Mouse (Mus musculus) hindbrain, embryonic 15.5 days (tissue): ENCODE measurements at regions not wholly inside any gene's neighbourhood (a gene's known extent, or its start where the extent isn't known, plus 50 kb on each side); places are given as distances from the start of the nearest gene placed in this dataset.
A peak's percentile ranks its signal among the peaks of the same experiment; 100 is the strongest.

Experiments
- ATAC-seq: fragments of 200-750 bp; cut with Nextera tagmentation; 2 replicates; pipeline ENCODE4 v1.8.0; 2017; ENCODE audit warnings: low read depth, moderate number of reproducible peaks, moderate TSS enrichment; ENCODE audit not compliant: low FRiP score
- H3K27ac ChIP-seq: fragments of 300-500 bp; sonication (generic); replicated peaks from 2 replicates; pipeline ENCODE4 v1.5.1; 2015; ENCODE audit warnings: mild to moderate bottlenecking, inconsistent platforms
- H3K27me3 ChIP-seq: fragments of 300-500 bp; sonication (generic); 2 replicates; pipeline ENCODE4 v1.6.1; 2015; ENCODE audit warnings: control low read depth, inconsistent platforms
- H3K36me3 ChIP-seq: fragments of 300-500 bp; sonication (generic); 2 replicates; pipeline ENCODE4 v1.6.1; 2015; ENCODE audit warnings: control low read depth, inconsistent platforms
- H3K4me1 ChIP-seq: fragments of 300-500 bp; sonication (generic); replicated peaks from 2 replicates; pipeline ENCODE4 v1.6.1; 2015; ENCODE audit warnings: control low read depth, inconsistent platforms
- H3K4me2 ChIP-seq: fragments of 300-500 bp; sonication (generic); 2 replicates; pipeline ENCODE4 v1.6.1; 2015; ENCODE audit warnings: moderate library complexity, mild to moderate bottlenecking, inconsistent platforms
- H3K4me3 ChIP-seq: fragments of 300-500 bp; sonication (generic); 2 replicates; pipeline ENCODE4 v1.5.1; 2015; ENCODE audit warnings: mild to moderate bottlenecking, inconsistent platforms
- H3K9ac ChIP-seq: fragments of 300-500 bp; sonication (generic); 2 replicates; pipeline ENCODE4 v1.6.1; 2015; ENCODE audit warnings: inconsistent platforms
- H3K9me3 ChIP-seq: fragments of 300-500 bp; sonication (generic); 2 replicates; pipeline ENCODE4 v1.6.1; 2016; ENCODE audit warnings: control low read depth, inconsistent platforms
- WGBS: fragments of 180-500 bp; shearing (Covaris S2); methylation state at CpG from one replicate; pipeline ENCODE4 v1.1.7; 2015; 5-methylcytosine and 5-hydroxymethylcytosine counted together

DNA sequence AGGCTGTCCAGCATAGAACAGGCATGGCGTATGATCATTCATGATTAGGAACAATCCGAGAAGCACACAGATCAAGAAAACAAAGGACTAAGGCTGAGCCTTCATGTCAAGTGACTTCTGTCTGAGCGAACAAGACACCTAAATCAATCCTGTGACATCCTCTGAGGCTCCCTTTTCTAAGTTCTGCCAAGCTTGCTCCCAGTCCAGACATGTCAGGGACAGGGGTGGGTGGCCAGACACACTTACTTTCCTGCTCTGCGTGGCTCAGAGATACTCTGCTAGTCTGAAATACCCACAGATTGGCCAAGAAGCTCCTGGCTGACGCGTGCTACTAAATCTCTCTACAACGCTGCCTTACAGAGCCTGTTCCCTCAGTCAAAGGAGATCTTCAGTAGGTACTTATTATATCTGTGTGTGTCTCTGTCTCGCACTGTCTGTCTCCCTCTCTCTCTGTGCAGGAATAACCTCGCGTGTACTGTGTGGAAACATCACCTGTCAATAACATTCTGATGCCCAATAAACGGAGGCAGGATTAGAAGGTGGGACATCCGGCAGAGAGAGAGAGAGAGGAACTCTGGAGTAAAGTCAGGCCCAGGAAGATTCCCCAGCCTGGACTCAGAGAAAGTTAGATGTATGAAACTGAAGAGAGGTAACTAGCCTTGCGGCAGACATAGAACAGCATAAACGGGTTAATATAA lies 163.5 kb downstream of the Fam43a start:
- H3K27me3 ChIP-seq: no peaks in the 10 kb centered on the region
- WGBS: 76% methylated on average over 14 of the region's 14 CpGs
- no peak for ATAC-seq
- H3K4me3 ChIP-seq: no peak overlapping the region
- no peak overlapping the region for H3K4me2 ChIP-seq
- no peak overlapping the region for H3K27ac ChIP-seq
- 0 out of 2 replicates have a peak, but pooled peaks cover 9% of the 10 kb centered on the region for H3K4me1 ChIP-seq
- no peak overlapping the region for H3K9ac ChIP-seq
- H3K36me3 ChIP-seq: no peaks in the 10 kb centered on the region
- no peaks in the 10 kb centered on the region for H3K9me3 ChIP-seq

DNA sequence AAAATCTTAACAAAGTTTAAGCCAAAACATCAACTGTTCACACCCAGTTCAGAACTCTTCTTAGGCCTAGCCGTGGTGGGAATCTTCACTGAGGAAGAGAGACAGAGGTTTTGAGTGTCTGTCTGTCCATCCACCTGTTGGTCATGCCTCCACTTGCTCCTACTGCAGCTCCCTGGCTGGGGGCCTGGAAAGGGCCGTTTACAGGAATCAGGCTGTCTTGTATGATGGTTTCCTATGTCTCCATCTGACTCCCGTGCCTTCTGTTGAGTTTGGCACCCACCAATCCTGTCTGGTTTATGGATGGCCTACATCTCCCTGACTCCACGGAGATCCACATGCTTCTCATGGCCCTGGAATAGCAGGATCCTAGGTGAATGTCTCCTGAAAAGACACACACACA lies 166.1 kb downstream of the Fam43a start:
- WGBS: 88% methylated on average over 4 of the region's 4 CpGs
- Histone ChIP-seq H3K27ac (no peak overlapping the region), H3K9ac (no peak overlapping the region), H3K9me3 (no peaks in the 10 kb centered on the region), H3K4me1 (peaks cover 9% of the 10 kb centered on the region; the same call in 1 of the 2 replicates), H3K4me2 (no peak overlapping the region), H3K36me3 (no peaks in the 10 kb centered on the region), H3K4me3 (no peak overlapping the region), H3K27me3 (no peaks in the 10 kb centered on the region)
- ATAC-seq: no peak

- Histone ChIP-seq H3K36me3 (no peaks in the 10 kb centered on the region), H3K27me3 (no peaks in the 10 kb centered on the region), H3K4me2 (no peak overlapping the region), H3K9ac (no peak overlapping the region), H3K27ac (no peak overlapping the region), H3K9me3 (no peaks in the 10 kb centered on the region), H3K4me3 (no peak overlapping the region), H3K4me1 (no peaks in the 10 kb centered on the region; the same call in 1 of the 2 replicates)
- WGBS: 24% methylated on average over 5 of the region's 5 CpGs
- ATAC-seq: no peak
These were observed 169.5 kb downstream of the Fam43a start for GRCm38 (mm10) chr16:30769007-30769442.

DNA sequence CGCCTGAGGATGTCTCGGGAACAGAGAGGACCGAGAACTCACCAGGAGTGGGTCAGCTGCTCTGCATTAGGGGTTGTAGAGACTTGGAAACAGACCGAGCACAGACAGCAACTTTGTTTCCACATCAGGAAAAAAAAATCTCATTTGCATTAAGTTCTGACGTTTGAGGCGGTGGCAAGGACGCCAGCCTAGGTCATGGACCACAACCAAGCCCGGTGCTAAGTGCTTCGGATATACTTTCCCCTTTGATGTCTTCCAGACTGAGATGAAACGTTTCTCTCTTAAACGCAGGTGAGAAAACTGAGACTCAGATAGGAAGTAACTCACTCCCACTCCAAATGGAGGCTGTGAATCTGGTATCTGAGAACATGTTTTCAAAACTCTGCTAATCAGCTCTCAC lies 169.9 kb downstream of the Fam43a start:
- no peak overlapping the region for H3K9ac ChIP-seq
- H3K9me3 ChIP-seq: no peaks in the 10 kb centered on the region
- no peak overlapping the region for H3K4me3 ChIP-seq
- no peaks in the 10 kb centered on the region for H3K36me3 ChIP-seq
- H3K4me2 ChIP-seq: no peak overlapping the region
- no peaks in the 10 kb centered on the region for H3K27me3 ChIP-seq
- 46% methylated on average over 11 of the region's 11 CpGs for WGBS
- ATAC-seq: no peak
- no peak overlapping the region for H3K27ac ChIP-seq
- no peaks in the 10 kb centered on the region; the same call in 1 of the 2 replicates for H3K4me1 ChIP-seq

- WGBS: 75% methylated on average over 3 of the region's 3 CpGs
- Histone ChIP-seq H3K4me1 (peaks cover 21% of the 10 kb centered on the region), H3K9me3 (no peaks in the 10 kb centered on the region), H3K27me3 (no peaks in the 10 kb centered on the region), H3K4me2 (no peak overlapping the region), H3K36me3 (no peaks in the 10 kb centered on the region), H3K9ac (no peak overlapping the region), H3K27ac (no peak overlapping the region), H3K4me3 (no peak overlapping the region)
- ATAC-seq: no peak
These were observed 173.3 kb downstream of the Fam43a start for GRCm38 (mm10) chr16:30772802-30773201.

DNA sequence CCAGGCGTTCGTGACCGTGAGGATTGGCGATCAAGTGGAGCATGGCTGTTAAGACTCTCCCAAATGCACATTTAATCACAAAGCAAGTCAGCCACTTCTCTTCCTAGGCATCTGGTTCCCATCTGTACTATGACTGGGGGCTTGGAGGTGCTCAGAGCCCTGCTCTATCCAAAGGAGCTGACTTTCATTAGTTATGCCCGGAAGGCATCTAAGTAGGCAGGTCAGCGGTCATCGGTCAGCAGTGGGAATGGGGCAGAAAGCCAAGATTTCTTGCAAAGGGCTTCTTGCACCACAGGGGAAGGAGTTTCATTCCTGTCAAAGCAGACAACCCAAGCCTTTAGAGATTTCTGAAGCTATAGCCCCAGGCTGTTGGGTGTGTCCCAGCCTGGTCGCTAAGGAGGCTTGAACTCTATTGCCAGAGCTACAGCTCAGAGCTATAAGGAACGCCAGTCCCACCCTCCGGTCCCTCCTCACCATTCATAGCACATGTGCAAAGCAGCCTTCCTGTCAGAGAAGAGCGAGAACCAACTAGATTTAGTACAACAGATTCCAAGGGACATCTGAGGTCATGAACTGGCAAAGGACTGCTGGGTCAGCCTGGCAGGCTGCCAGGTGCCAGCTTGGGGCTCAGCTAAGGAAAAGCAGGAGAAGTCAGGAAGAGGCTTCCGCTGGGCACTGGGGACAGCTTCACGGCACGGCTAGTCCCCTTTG lies 175.6 kb downstream of the Fam43a start:
- Histone ChIP-seq H3K9me3 (no peaks in the 10 kb centered on the region), H3K4me3 (no peak overlapping the region), H3K9ac (no peak overlapping the region), H3K36me3 (no peaks in the 10 kb centered on the region), H3K27me3 (no peaks in the 10 kb centered on the region), H3K4me2 (no peak overlapping the region), H3K27ac (no peak overlapping the region; the same call in 1 of the 2 replicates), H3K4me1 (peaks cover 25% of the 10 kb centered on the region)
- peak; percentile 49; the same call in 1 of the 2 replicates for ATAC-seq
- WGBS: 47% methylated on average over 14 of the region's 14 CpGs

DNA sequence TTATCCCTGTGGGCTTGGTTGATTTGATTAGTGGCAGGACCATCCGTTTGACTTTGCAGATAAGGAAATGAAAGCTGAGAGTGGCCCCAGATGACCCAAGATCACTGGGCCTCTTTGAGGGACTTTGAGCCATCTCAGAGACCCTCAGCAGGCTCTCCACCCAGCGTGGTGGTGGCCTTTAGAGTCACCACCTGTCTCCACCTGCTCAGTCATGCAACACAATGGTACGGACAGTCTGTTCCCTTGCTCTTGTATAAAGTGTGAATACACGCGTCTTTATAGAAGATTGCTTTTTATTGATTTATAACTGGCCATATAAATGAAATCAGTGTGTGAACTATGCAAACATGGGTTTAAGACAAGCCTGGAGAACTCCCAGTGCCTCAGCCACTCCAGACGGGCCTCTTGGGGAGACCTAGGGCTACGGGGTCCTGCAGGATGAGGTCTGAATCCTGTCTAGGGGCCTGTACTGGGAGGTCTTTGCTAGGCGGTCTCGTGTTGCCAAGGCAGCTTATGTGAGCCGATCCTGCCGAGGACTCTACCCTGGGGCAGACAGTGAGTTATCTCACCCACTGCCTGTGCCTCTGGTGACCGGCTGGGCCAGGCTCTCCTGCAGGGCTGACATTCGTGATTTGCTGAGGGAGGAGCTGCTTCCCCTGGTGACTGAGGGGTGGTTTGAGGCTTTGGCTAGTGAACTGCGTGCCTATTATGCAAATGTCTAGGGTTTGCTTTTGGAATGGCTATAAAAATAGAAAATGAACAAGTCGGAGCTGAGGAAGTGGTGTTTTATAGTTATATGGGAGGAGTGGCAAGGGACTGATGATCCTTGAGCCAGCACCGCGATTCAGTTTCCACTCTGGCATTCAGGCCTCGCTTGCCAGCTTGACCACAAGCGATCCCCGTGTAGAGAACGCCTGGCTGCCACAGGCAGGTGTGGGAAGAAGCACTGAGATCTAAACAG lies 176.5 kb downstream of the Fam43a start:
- Histone ChIP-seq H3K36me3 (no peaks in the 10 kb centered on the region), H3K27me3 (no peaks in the 10 kb centered on the region), H3K27ac (no peak overlapping the region), H3K4me1 (peaks cover 25% of the 10 kb centered on the region), H3K9me3 (no peaks in the 10 kb centered on the region), H3K4me2 (no peak overlapping the region), H3K4me3 (no peak overlapping the region), H3K9ac (no peak overlapping the region)
- no peak for ATAC-seq
- WGBS: 52% methylated on average over 21 of the region's 21 CpGs

- Histone ChIP-seq H3K9me3 (no peaks in the 10 kb centered on the region), H3K4me1 (peaks cover 25% of the 10 kb centered on the region), H3K27me3 (no peaks in the 10 kb centered on the region), H3K27ac (no peak overlapping the region), H3K4me2 (no peak overlapping the region), H3K36me3 (no peaks in the 10 kb centered on the region), H3K9ac (no peak overlapping the region), H3K4me3 (no peak overlapping the region)
- 87% methylated on average over 6 of the region's 6 CpGs for WGBS
- ATAC-seq: no peak
These were observed 177.9 kb downstream of the Fam43a start for GRCm38 (mm10) chr16:30777416-30777815.

DNA sequence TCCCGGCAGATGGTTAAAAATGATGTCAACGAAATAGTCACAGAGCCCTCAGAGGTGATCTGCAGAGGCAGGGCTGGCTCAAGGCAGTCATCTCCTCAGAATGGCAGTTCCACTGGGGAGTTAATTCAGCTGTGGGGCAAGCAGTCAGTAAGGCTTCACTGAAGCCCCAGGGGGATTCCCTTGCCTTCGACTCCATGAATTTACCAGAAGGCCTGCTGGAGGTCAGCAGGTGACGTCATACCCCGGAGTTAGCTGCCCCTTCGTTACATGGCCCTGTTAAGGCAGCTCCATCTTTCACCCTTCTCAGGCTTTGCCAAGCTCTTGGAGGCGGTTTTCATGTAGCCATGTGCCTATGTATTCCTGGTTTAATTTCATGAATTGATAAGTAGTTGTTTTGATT lies 178.6 kb downstream of the Fam43a start:
- WGBS: 59% methylated on average over 7 of the region's 7 CpGs
- H3K27ac ChIP-seq: no peak overlapping the region

GRCm38 (mm10) chr16:30778945-30779344 lies 179.4 kb downstream of the Fam43a start:
- H3K27me3 ChIP-seq: no peaks in the 10 kb centered on the region
- H3K9me3 ChIP-seq: no peaks in the 10 kb centered on the region
- H3K4me2 ChIP-seq: no peak overlapping the region
- H3K9ac ChIP-seq: no peak overlapping the region
- 84% methylated on average over 5 of the region's 5 CpGs for WGBS
- no peak for ATAC-seq
- H3K4me3 ChIP-seq: no peak overlapping the region
- peaks cover 25% of the 10 kb centered on the region for H3K4me1 ChIP-seq
- no peak overlapping the region for H3K27ac ChIP-seq
- no peaks in the 10 kb centered on the region for H3K36me3 ChIP-seq

More for the DNA sequence above, 178.6 kb downstream of the Fam43a start:
- ATAC-seq: no peak
- no peak overlapping the region for H3K4me2 ChIP-seq
- H3K4me1 ChIP-seq: peaks cover 25% of the 10 kb centered on the region
- no peak overlapping the region for H3K9ac ChIP-seq
- no peak overlapping the region for H3K4me3 ChIP-seq
- H3K9me3 ChIP-seq: no peaks in the 10 kb centered on the region
- H3K36me3 ChIP-seq: no peaks in the 10 kb centered on the region
- no peaks in the 10 kb centered on the region for H3K27me3 ChIP-seq

- no peak for ATAC-seq
- Histone ChIP-seq H3K9me3 (no peaks in the 10 kb centered on the region), H3K27me3 (no peaks in the 10 kb centered on the region), H3K27ac (no peak overlapping the region), H3K4me3 (no peak overlapping the region), H3K9ac (no peak overlapping the region), H3K4me2 (no peak overlapping the region), H3K36me3 (no peaks in the 10 kb centered on the region), H3K4me1 (no peaks in the 10 kb centered on the region)
- WGBS: 96% methylated on average over 5 of the region's 5 CpGs
These were observed 184.7 kb downstream of the Fam43a start for GRCm38 (mm10) chr16:30784261-30784660.

DNA sequence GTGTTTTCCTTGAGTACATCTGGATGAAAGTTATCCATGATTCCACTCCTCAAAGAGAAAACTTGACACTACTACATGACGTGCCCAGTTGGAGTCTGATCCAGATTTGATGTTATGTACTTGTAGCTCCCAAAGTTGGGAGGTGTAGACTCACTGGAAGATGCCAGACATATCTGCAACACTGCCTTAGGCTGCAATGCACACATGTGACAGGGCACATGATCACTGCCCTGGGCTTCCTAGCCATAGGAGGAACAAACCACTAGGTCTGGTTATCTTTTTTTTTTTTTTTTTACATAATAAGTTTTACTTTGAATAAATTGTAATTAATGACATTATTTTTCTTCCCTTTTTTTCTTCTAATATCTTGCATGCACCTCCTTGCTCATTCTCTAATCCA lies 185.4 kb downstream of the Fam43a start:
- Histone ChIP-seq H3K4me2 (no peak overlapping the region), H3K9ac (no peak overlapping the region), H3K4me1 (no peaks in the 10 kb centered on the region), H3K27ac (no peak overlapping the region), H3K36me3 (no peaks in the 10 kb centered on the region), H3K27me3 (no peaks in the 10 kb centered on the region), H3K9me3 (no peaks in the 10 kb centered on the region), H3K4me3 (no peak overlapping the region)
- 94% methylated on average over 1 of the region's 1 CpGs for WGBS
- no peak for ATAC-seq
